Mouse (Mus musculus) thymus, adult 18-20 months (tissue): ENCODE data around the gene Cramp1l.
A peak's percentile ranks its signal among the peaks of the same experiment; 100 is the strongest.

ENCODE experiments used
- DNase-seq, 2 experiments: peaks; one replicate each; pipeline ENCODE4 v3.0.0; 2022; ENCODE audit warnings: mixed read lengths in 2 of 2

Cramp1l gene

GRCm38 (mm10) chr17:25015655-25016291, at the start of gene Cramp1l, which contains the start of gene Ift140:
Cramp1l (minus strand) TSS chr17:25015788.
Ift140 (plus strand) TSS chr17:25016085.
- DNase-seq, result peak; percentile 97 to 98

DNA sequence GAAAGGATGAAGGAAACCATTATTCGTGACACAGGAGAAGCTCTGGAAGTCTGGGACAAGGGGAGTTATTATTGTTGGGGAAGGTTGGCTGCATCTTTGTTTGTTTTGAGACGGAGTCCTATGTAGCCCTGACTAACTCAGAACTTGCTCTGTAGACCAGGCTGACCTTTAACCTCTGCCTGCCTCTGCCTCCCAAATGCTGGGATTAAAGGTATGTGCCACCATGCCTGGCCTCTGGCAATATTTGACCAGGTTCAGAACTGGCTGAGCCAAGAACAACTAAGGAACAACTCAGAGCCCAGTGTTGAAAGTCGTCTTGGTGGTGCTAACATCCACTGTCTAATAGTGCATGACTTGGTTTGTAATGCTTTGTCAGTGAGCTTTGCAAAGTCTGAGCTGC, 49.6 kb upstream of the Cramp1l start:
- DNase-seq, result no peak

GRCm38 (mm10) chr17:25064351-25064750, 48.8 kb upstream of the Cramp1l start:
- DNase-seq, result no peak

DNA sequence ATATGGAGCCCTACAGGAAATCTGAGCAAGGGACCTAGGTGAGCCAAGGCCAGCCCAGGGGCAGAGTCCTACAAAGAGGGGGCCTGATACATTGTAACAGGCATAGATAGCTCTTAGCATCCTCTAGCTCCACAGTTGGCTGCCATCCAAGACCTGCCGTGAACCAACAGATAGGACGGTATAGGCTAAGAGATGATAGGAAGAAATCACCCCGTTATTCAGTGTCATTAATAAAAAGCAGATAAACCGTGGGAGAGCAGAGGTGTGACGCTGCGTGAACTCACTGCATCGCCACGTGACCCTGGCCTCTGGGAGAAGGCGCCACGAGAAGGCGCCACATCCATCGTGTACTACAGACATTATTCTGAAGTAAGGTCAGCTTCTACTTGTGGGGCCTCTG, 48.3 kb upstream of the Cramp1l start:
- no peak for DNase-seq

DNA sequence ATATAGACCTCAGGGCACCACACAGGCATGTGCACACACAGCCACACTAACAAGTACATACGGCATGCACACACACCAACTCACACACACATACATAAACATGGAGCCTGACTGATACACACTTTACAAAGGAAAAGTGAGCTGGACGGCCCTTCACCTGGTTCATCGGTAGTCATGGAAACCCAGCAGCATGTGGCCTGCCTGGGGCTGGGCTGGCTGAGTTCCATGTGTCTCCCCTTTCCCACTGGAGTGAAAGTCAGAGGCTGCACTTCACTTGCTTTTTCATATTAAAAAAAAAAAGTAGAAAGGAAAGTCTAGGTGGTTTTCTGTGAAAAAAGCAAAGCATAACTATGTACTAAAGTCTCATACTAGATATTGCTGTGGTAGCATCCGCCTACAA, 47.7 kb upstream of the Cramp1l start:
- DNase-seq, result no peak

- DNase-seq, result no peak
Observed at GRCm38 (mm10) chr17:25057041-25057440, 41.5 kb upstream of the Cramp1l start.

GRCm38 (mm10) chr17:25053274-25053673, 37.7 kb upstream of the Cramp1l start:
- no peak for DNase-seq

DNA sequence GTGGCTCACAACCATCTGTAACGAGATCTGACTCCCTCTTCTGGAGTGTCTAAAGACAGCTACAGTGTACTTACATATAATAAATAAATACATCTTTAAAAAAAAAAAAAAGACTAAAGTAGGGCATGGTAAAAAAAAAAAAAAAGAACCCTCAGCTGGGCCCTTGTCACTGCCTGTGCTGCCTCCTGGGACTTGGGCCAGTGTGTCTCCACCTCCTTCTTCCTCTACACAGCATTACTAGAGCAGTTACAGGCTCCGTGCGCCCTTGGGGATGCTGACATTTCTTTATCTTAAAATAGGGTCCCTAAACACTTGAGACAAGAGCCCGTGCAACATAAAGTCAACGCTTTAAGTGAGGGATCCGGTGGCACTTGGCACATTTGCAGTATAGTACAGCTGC, 31.6 kb upstream of the Cramp1l start:
- DNase-seq, result no peak

DNA sequence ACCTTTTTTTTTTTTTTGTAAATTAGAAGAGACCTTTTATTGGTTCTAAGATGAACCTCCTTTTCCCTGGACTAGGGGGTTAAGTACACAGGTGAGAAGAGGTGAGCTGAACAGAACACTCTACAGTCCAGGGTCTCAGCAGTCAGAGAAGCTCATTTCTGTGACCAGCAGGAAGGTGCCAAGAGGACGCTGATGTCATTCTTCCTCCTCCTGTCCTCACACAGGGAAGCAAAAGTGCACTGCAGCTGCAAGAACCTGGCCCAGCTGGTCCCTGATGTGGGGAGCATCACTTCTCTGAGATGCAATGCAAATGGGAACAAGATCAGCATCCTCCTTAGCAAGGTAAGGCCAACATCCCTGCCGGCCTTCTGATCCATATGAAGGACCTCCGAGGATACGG, 29.7 kb upstream of the Cramp1l start:
- no peak for DNase-seq

- DNase-seq, result no peak
Observed at GRCm38 (mm10) chr17:25044879-25045278, 29.3 kb upstream of the Cramp1l start.

GRCm38 (mm10) chr17:25036183-25036582, 20.6 kb upstream of the Cramp1l start:
- no peak for DNase-seq

- peak; percentile 49 to 64 for DNase-seq
Observed at GRCm38 (mm10) chr17:25016292-25017132, 924 bp upstream of the Cramp1l start.

- peak; percentile 27 to 40 for DNase-seq
Observed at GRCm38 (mm10) chr17:25014841-25015570, 582 bp downstream of the Cramp1l start.

DNA sequence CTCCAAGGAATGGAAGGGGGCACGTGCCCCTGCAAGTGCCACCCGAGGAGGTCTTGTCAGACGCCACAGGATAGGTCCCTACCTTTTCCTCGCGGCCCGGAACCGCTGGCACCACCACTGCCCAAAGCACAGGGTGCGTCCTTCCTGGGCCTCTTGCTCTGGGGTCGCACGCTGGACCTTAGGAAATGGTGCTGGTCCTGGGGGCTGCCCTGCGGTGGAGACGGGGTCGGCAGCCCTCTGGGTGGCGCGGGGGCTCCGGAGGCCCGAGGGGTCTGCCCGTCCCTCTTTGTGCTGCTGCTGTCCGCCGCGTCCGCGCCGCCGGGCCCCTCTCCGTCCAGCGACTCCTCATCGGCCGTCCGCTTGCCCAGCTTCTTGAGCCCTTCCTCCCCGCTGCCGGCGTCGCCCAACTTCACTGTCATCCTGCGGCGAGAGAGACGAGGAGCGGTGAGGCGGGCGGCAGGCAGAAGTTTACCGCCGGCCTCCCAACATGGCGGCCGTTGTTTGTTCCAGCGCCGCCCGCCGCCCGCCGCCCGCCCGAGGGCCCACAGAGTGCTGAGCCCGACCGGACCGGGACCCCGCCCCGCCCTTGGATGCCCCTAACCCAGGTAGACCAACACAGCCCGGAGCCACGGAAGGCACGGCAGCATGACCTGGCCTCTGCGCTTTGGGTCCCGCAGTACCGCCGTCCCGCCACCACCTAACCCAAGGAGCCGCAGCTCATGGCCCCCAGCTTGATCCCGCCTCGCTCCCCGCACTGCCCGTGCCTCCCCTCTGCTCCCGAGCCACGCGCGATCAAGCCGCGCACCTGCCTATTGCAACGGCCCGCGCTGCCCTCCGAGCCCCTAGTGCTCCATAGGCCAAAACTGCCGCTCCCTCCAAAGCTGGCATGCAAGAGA, 1.7 kb downstream of the Cramp1l start:
- peak; percentile 26 to 28 for DNase-seq

GRCm38 (mm10) chr17:25007480-25007879, 8.1 kb downstream of the Cramp1l start:
- no peak for DNase-seq

- DNase-seq, result no peak
Observed at GRCm38 (mm10) chr17:25005102-25005501, 10.5 kb downstream of the Cramp1l start.

GRCm38 (mm10) chr17:24994721-24995120, 20.9 kb downstream of the Cramp1l start:
- DNase-seq, result no peak

GRCm38 (mm10) chr17:24987221-24987620, 28.4 kb downstream of the Cramp1l start:
- no peak for DNase-seq

GRCm38 (mm10) chr17:24960852-24961715, 54.5 kb downstream of the Cramp1l start:
- DNase-seq, result no peak

GRCm38 (mm10) chr17:24960135-24960851, 55.3 kb downstream of the Cramp1l start, which contains the start of gene Jpt2:
Jpt2 (minus strand) TSS chr17:24960689.
- DNase-seq, result peak; percentile 94 to 97

GRCm38 (mm10) chr17:24959371-24959770, 56.2 kb downstream of the Cramp1l start:
- no peak for DNase-seq
